Mouse (Mus musculus): ENCODE results near the gene Sppl2c. TPM values are rescaled to one million over a fixed set of nuclear protein-coding genes. Genes with fewer than 3 reads are reported as not detected.

The Sppl2c gene
- not detected for polyA plus RNA-seq (2017; shearing (Covaris generic))

GRCm38 (mm10) chr11:104186135-104186836, at the start of gene Sppl2c:
Sppl2c (plus strand) TSS chr11:104186327.

GRCm38 (mm10) chr11:104231041-104231911, 45.1 kb downstream of the Sppl2c start, which contains the start of gene Mapt:
Mapt (plus strand) TSS chr11:104231390.

Other genes starting within 250 kb of the Sppl2c start
- 80.7 TPM for gene Nsf, start 232.3 kb upstream of the Sppl2c start, polyA plus RNA-seq (2017; shearing (Covaris generic))
- gene Arf2, start 219.6 kb upstream of the Sppl2c start, polyA plus RNA-seq (2017; shearing (Covaris generic)) = 17.3 TPM
- gene Crhr1, start 53.5 kb upstream of the Sppl2c start, polyA plus RNA-seq (2017; shearing (Covaris generic)) = not detected
- 0.31 TPM for gene Mapt, start 45.1 kb downstream of the Sppl2c start, polyA plus RNA-seq (2017; shearing (Covaris generic))